Mouse (Mus musculus): ENCODE data around the gene Calca.

- TF ChIP-seq POLR2A (IDR thresholded peaks at IDR 0.05; ENCODE audit: low read depth, low read length) (no peak), CTCF (conservative IDR thresholded peaks at IDR 0.05; ENCODE audit: insufficient read depth, insufficient read length, low read depth, low read length) (no peak)
Observed at GRCm38 (mm10) chr7:114625966-114626365, 10.2 kb downstream of the Calca start.
